Mouse (Mus musculus) fat pad, adult 2 months (tissue): Measurements from ENCODE around the gene Sfxn5.

Source experiments
- DNase-seq: peaks from one replicate; pipeline ENCODE4 v3.0.0-alpha.2; 2011; ENCODE audit warnings: low read depth, low spot score; ENCODE audit errors: extremely low read depth

Gene Sfxn5

GRCm38 (mm10) chr6:85333000-85333669 is at the start of gene Sfxn5:
Gene Sfxn5 (minus strand): TSS chr6:85333422.
- DNase-seq: peak; percentile 42

- no peak for DNase-seq
These were observed 49.6 kb upstream of the Sfxn5 start for GRCm38 (mm10) chr6:85382791-85383190.

GRCm38 (mm10) chr6:85381648-85382020 is 48.4 kb upstream of the Sfxn5 start:
- DNase-seq: no peak

GRCm38 (mm10) chr6:85380901-85381647 is 47.9 kb upstream of the Sfxn5 start:
- DNase-seq: no peak

DNA sequence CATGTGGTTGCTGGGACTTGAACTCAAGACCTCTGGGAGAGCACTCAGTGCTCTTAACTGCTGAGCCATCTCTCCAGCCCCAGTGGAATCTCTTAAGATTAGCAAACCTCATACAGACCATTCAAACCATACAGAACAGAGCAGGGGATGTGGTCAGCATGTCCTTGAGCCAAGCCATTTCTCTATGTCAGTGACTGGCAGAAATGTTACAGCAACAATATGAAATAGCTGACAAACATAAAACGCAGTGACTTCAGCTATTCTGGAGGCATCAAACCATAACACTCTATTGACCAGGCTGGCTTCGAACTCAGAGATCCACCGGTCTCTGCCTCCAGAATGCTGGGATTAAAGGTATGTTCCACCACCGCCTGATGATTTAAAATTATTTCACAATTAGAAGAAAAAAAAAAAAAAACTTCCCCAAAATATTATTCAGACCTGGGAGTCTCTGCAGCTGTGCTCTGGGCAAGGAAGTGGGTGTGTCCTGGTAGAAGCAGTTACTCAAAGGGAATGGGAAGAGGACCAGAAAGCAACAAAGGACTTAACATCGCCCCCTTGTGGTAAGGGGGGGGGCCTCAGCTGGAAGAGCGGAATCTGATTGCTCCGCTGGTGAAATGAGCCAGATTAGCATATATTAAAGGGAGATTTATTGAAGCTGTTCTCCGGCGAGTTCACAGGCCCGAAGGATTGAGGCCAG is 47.1 kb upstream of the Sfxn5 start:
- peak; percentile 28 for DNase-seq

DNA sequence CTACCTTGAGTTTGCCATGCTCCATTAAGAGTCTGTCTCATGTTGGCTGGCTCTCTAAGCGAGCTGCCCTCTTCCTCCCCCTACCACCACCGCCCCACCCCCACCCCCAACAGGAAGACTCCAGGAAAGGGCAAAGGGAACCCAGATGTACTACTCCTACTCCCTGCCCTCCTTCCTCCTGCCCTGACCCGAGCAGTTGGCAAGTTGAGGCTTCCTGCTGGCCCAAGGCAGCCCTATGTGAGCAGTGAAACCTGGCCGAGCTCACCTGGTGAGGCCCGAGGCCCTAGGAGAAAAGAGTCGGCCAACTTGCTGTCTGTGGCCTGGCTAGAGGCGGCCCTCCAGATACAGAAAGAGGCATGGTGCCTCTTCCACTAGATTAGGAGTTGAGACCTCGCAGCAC is 45.4 kb upstream of the Sfxn5 start:
- no peak for DNase-seq

- DNase-seq: no peak
These were observed 44.7 kb upstream of the Sfxn5 start for GRCm38 (mm10) chr6:85377876-85378275.

DNA sequence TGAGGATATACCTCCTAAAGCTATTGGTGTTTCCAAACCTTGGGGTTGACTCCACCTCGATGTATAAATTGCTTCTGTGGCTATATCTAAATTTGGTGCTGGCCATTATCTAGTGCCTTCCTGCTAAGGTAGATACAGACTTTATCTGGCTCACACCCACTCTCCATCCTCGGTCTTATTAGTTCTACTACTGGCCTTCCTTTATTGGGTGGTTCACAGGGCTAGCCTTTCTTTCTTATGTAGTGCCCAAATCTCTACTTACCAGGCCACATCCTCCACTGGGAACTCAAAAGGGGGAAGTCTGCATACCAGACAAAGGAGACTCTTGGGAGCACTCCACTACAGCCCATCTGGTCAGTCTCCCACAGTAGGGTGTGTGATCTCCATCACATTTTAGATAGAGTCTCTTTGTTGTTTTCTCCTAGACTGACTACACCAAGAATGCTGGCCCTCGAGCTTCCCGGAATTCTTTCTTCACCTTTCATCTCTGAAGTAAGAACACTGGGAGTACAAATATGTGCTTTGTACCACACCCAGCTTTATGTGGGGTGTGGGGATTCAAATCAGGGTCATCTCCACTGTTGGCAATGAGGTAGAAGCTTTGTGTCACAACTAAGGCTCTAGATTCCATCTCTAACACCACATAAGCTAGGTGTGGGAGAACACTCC is 44.0 kb upstream of the Sfxn5 start:
- DNase-seq: no peak

- DNase-seq: no peak
These were observed 41.5 kb upstream of the Sfxn5 start for GRCm38 (mm10) chr6:85374734-85375114.

GRCm38 (mm10) chr6:85373951-85374733 is 40.9 kb upstream of the Sfxn5 start, which contains the start of gene Rab11fip5:
Gene Rab11fip5 (minus strand): TSS chr6:85374634.
- DNase-seq: no peak

- no peak for DNase-seq
These were observed 40.0 kb upstream of the Sfxn5 start for GRCm38 (mm10) chr6:85373066-85373860.

GRCm38 (mm10) chr6:85372496-85372895 is 39.3 kb upstream of the Sfxn5 start:
- no peak for DNase-seq

DNA sequence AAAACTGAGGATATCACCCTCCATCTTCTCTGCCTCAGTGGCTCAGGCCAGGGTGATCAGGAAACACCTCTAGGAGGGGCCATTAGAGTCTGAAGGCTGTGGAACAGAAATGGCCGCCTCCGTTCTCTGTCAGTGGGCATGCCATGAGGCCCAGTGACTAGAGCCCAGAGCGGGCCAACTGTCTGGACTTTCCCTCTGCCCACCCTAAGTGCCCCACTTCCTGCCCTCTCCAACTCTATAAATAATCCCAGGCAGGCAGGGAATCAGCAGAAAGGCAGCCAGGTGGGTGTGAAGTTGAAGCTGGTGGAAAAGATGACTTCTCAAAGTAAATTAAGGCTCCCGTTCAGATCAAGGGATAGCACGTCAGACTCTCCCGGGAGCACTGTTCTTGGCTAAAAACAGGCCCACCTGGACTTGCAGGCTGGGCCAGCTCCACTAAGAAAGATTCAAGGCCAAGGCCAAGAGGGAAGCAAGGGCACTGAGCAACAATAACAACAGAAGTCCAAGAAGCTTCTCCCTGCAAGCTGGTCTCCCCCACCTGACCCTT is 38.7 kb upstream of the Sfxn5 start:
- no peak for DNase-seq

DNA sequence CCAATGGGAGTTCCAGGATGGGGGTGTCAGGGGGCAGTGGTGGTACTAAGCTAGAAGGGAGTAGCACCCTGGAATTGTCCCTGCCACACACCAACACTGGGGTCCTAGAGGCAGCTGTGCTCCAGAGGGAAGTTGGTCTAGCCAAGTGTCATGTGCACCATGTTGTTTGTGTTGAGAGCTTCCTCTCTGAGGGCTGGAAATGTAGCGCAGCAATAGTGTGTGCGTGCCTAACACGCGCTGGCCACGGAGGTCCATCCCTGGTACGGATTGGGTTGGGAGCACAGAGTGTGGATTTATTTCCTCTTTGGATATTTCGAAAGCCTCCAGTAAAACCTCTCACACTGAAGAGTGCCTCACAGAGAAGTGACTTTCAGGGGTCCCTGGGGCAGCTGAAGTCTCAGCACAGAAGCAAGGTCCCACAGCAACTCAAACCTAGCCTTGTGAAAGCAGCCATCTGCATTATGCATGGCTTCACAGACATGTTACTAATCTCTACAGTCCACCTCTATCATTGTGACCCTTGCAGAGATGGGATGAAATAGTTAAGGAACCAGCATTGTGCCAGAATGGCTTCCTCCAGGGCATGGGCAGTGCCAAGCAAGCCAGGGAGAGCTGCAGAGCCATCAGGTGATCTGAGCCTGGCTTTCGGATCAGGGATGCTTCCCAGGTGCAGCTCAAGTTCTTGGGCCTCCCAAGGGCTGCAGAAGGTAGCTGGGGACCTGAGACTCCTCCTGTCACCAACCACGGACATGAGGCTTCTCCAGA is 37.6 kb upstream of the Sfxn5 start:
- no peak for DNase-seq

DNA sequence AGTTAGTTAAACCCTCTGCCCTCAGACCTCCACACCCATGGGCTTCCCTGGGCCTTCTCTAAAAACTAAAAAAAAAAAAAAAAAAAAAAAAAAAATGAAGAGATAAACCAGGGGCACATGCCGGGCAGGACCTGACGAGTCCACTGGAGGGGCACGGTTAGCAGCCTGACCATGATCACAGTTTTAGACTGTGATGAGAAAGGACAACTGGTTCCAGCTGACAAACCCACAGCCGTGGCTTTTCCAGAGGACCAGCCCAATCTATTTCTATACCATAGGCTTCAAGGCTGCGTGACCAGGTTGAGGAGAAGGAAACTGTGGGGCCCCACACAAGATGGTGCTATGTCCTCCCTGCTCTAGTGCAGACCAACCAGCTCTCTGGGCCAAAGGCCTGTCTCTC is 36.8 kb upstream of the Sfxn5 start:
- no peak for DNase-seq

- no peak for DNase-seq
These were observed 36.1 kb upstream of the Sfxn5 start for GRCm38 (mm10) chr6:85369181-85369860.

DNA sequence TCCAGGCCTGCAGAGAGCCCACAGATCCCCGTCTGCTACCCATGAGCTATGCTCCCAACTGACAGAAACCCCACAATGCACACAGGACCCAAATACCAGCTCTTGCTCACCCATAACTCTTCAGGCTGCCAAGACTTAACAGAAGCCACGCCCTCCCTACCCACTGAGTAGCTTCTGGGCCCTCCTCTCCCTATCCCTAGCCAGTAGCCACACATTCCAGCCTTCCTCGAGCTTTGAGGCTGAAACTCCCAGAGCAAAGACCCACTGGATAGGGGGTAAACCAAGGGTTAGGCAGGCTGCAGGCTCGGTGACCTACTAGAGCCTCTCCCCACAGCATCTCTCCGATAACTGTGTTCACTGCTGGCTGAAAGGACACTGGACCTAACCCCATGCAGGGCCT is 35.5 kb upstream of the Sfxn5 start:
- DNase-seq: no peak

- DNase-seq: no peak
These were observed 34.9 kb upstream of the Sfxn5 start for GRCm38 (mm10) chr6:85368166-85368565.
